Mouse (Mus musculus): ENCODE results near the gene Arrdc1. TPM values are rescaled to one million over a fixed set of nuclear protein-coding genes. Genes with fewer than 3 reads are reported as not detected.
A peak's percentile ranks its signal among the peaks of the same experiment; 100 is the strongest.

The Arrdc1 gene
- total RNA-seq, 1 experiment = 14.4 TPM

GRCm38 (mm10) chr2:24912189-24912588 is 22.9 kb downstream of the Arrdc1 start:
- no peaks in the 10 kb centered on the region for H3K36me3 ChIP-seq (ENCODE audit: control insufficient read depth, insufficient read depth, low read length, poor library complexity, severe bottlenecking)
- in situ Hi-C loops (cut with MboI; ENCODE audit: low sequenced_read_pairs in 2 of 2, unreplicated experiment in 2 of 2) = no loop called here
- DNase-seq (ENCODE audit: low read depth, low spot score) = peak; percentile 66
- H3K27ac ChIP-seq (ENCODE audit: insufficient read depth, low read depth, low read length, poor library complexity, severe bottlenecking) = no peak overlapping the region
- H3K9ac ChIP-seq (ENCODE audit: insufficient read depth, low read depth, low read length, poor library complexity, severe bottlenecking) = no peak overlapping the region
- no peaks in the 10 kb centered on the region for H3K9me3 ChIP-seq (ENCODE audit: control insufficient read depth, insufficient read depth, low read depth, low read length)
- H3K4me3 ChIP-seq (ENCODE audit: insufficient read depth in 1 of 2, low read depth in 1 of 2, low read length in 2 of 2, poor library complexity in 1 of 2, severe bottlenecking in 1 of 2) = no peak overlapping the region
- peaks cover 1 to 4% of the 10 kb centered on the region in 2 experiments; a peak in 1 of 4 replicates for H3K4me1 ChIP-seq (ENCODE audit: control insufficient read depth in 2 of 2, insufficient read depth in 2 of 2, low read length in 2 of 2, poor library complexity in 1 of 2)
- no peak for TF ChIP-seq HCFC1 (IDR thresholded peaks at IDR 0.05; ENCODE audit: borderline replicate concordance, insufficient read depth, low read length)
- no peak for TF ChIP-seq MAFK (IDR thresholded peaks at IDR 0.05; ENCODE audit: insufficient read depth, low read depth, low read length)
- no peak for TF ChIP-seq ZNF384 (IDR thresholded peaks at IDR 0.05; ENCODE audit: low read depth, low read length)
- TF ChIP-seq CHD2 (IDR thresholded peaks at IDR 0.05; ENCODE audit: low read depth, low read length) = no peak
- no peak for TF ChIP-seq ZC3H11A (IDR thresholded peaks at IDR 0.05; ENCODE audit: borderline replicate concordance, low read depth, low read length)

- Histone ChIP-seq H3K36me3 (ENCODE audit: control insufficient read depth, insufficient read depth, low read length, poor library complexity, severe bottlenecking) (no peaks in the 10 kb centered on the region), H3K9me3 (ENCODE audit: control insufficient read depth, insufficient read depth, low read depth, low read length) (no peaks in the 10 kb centered on the region), H3K27ac (ENCODE audit: insufficient read depth, low read depth, low read length, poor library complexity, severe bottlenecking) (no peak overlapping the region), H3K9ac (ENCODE audit: insufficient read depth, low read depth, low read length, poor library complexity, severe bottlenecking) (no peak overlapping the region), H3K4me1 (ENCODE audit: control insufficient read depth in 2 of 2, insufficient read depth in 2 of 2, low read length in 2 of 2, poor library complexity in 1 of 2) (peaks cover 4% of the 10 kb centered on the region in 2 experiments), H3K4me3 (ENCODE audit: insufficient read depth in 1 of 2, low read depth in 1 of 2, low read length in 2 of 2, poor library complexity in 1 of 2, severe bottlenecking in 1 of 2) (no peak overlapping the region)
- in situ Hi-C loops (cut with MboI; ENCODE audit: low sequenced_read_pairs in 2 of 2, unreplicated experiment in 2 of 2) = no loop called here
- DNase-seq (ENCODE audit: low read depth, low spot score) = no peak
- TF ChIP-seq CHD2 (IDR thresholded peaks at IDR 0.05; ENCODE audit: low read depth, low read length) = no peak
These were observed 24.6 kb downstream of the Arrdc1 start for GRCm38 (mm10) chr2:24910481-24910880.

- no peak overlapping the region for H3K4me3 ChIP-seq (ENCODE audit: insufficient read depth in 1 of 2, low read depth in 1 of 2, low read length in 2 of 2, poor library complexity in 1 of 2, severe bottlenecking in 1 of 2)
- no peak overlapping the region; the same call in 1 of the 2 replicates for H3K27ac ChIP-seq (ENCODE audit: insufficient read depth, low read depth, low read length, poor library complexity, severe bottlenecking)
- H3K9me3 ChIP-seq (ENCODE audit: control insufficient read depth, insufficient read depth, low read depth, low read length) = no peaks in the 10 kb centered on the region
- DNase-seq (ENCODE audit: low read depth, low spot score) = no peak
- H3K36me3 ChIP-seq (ENCODE audit: control insufficient read depth, insufficient read depth, low read length, poor library complexity, severe bottlenecking) = no peaks in the 10 kb centered on the region
- in situ Hi-C loops (cut with MboI; ENCODE audit: low sequenced_read_pairs in 2 of 2, unreplicated experiment in 2 of 2) = no loop called here
- peaks cover 7% of the 10 kb centered on the region in 2 experiments for H3K4me1 ChIP-seq (ENCODE audit: control insufficient read depth in 2 of 2, insufficient read depth in 2 of 2, low read length in 2 of 2, poor library complexity in 1 of 2)
- no peak overlapping the region for H3K9ac ChIP-seq (ENCODE audit: insufficient read depth, low read depth, low read length, poor library complexity, severe bottlenecking)
- TF ChIP-seq ZNF384 (IDR thresholded peaks at IDR 0.05; ENCODE audit: low read depth, low read length) (no peak), ZC3H11A (IDR thresholded peaks at IDR 0.05; ENCODE audit: borderline replicate concordance, low read depth, low read length) (no peak), HCFC1 (IDR thresholded peaks at IDR 0.05; ENCODE audit: borderline replicate concordance, insufficient read depth, low read length) (no peak)
These were observed 29.3 kb downstream of the Arrdc1 start for GRCm38 (mm10) chr2:24905653-24906155.

- no peak for TF ChIP-seq MAFK (IDR thresholded peaks at IDR 0.05; ENCODE audit: insufficient read depth, low read depth, low read length)
- TF ChIP-seq CHD2 (IDR thresholded peaks at IDR 0.05; ENCODE audit: low read depth, low read length) = no peak
- TF ChIP-seq ZNF384 (IDR thresholded peaks at IDR 0.05; ENCODE audit: low read depth, low read length) = no peak
- no peak for TF ChIP-seq HCFC1 (IDR thresholded peaks at IDR 0.05; ENCODE audit: borderline replicate concordance, insufficient read depth, low read length)
- TF ChIP-seq ZC3H11A (IDR thresholded peaks at IDR 0.05; ENCODE audit: borderline replicate concordance, low read depth, low read length) = no peak
- Histone ChIP-seq H3K4me3 (ENCODE audit: insufficient read depth in 1 of 2, low read depth in 1 of 2, low read length in 2 of 2, poor library complexity in 1 of 2, severe bottlenecking in 1 of 2) (no peak overlapping the region), H3K36me3 (ENCODE audit: control insufficient read depth, insufficient read depth, low read length, poor library complexity, severe bottlenecking) (no peaks in the 10 kb centered on the region), H3K27ac (ENCODE audit: insufficient read depth, low read depth, low read length, poor library complexity, severe bottlenecking) (no peak overlapping the region; the same call in 1 of the 2 replicates), H3K4me1 (ENCODE audit: control insufficient read depth in 2 of 2, insufficient read depth in 2 of 2, low read length in 2 of 2, poor library complexity in 1 of 2) (peaks cover 7% of the 10 kb centered on the region in 2 experiments), H3K9me3 (ENCODE audit: control insufficient read depth, insufficient read depth, low read depth, low read length) (no peaks in the 10 kb centered on the region), H3K9ac (ENCODE audit: insufficient read depth, low read depth, low read length, poor library complexity, severe bottlenecking) (no peak overlapping the region)
- in situ Hi-C loops (cut with MboI; ENCODE audit: low sequenced_read_pairs in 2 of 2, unreplicated experiment in 2 of 2) = no loop called here
- no peak for DNase-seq (ENCODE audit: low read depth, low spot score)
These were observed 30.0 kb downstream of the Arrdc1 start for GRCm38 (mm10) chr2:24904823-24905652.
